In genomic region chr4:150048038-150048437, GRCm38 (mm10) we compare ENCODE assay signal across 7 mouse cellular contexts. TPM values are rescaled to one million over a fixed set of nuclear protein-coding genes. Genes with fewer than 3 reads are reported as not detected.
DNase-seq lines count a peak whose midpoint lies in the region; ATAC-seq and TF ChIP-seq lines count a peak whose summit lies in the region.

No protein-coding gene starts in this region.

- H3K36me3 ChIP-seq in forebrain, postnatal 0 days (ENCODE audit: insufficient read depth), result no peaks in the 10 kb centered on the region
- no peaks in the 10 kb centered on the region for H3K36me3 ChIP-seq in intestine, embryonic 14.5 days (ENCODE audit: control insufficient read depth, insufficient read depth, low read length)
- H3K36me3 ChIP-seq in liver, embryonic 14.5 days (replicated peaks; ENCODE audit: control insufficient read depth, insufficient read depth, low read depth), result no peaks in the 10 kb centered on the region
- no peaks in the 10 kb centered on the region for H3K36me3 ChIP-seq in neural tube, embryonic 11.5 days (ENCODE audit: control insufficient read depth, insufficient read depth, low read length)

- WGBS in forebrain, postnatal 0 days, result under 1% methylated on average over 20 of the region's 20 CpGs
- WGBS in intestine, embryonic 14.5 days, result under 1% methylated on average over 20 of the region's 20 CpGs
- WGBS in liver, embryonic 14.5 days (ENCODE audit: insufficient replicate concordance), result under 1% methylated on average over 20 of the region's 20 CpGs
- 0% methylated on average over 20 of the region's 20 CpGs for WGBS in neural tube, embryonic 11.5 days

- H3K9me3 ChIP-seq in forebrain, postnatal 0 days (ENCODE audit: low read length), result no peaks in the 10 kb centered on the region
- H3K9me3 ChIP-seq in intestine, embryonic 14.5 days (ENCODE audit: control insufficient read depth, low read length), result no peaks in the 10 kb centered on the region
- no peaks in the 10 kb centered on the region for H3K9me3 ChIP-seq in liver, embryonic 14.5 days (ENCODE audit: control insufficient read depth, low read length)
- H3K9me3 ChIP-seq in neural tube, embryonic 11.5 days (ENCODE audit: control insufficient read depth, low read length), result no peaks in the 10 kb centered on the region

- H3K27ac ChIP-seq in forebrain, postnatal 0 days (ENCODE audit: low read depth, low read length), result no peak overlapping the region
- no peak overlapping the region for H3K27ac ChIP-seq in intestine, embryonic 14.5 days (ENCODE audit: low read depth)
- no peak overlapping the region for H3K27ac ChIP-seq in liver, embryonic 14.5 days
- H3K27ac ChIP-seq in neural tube, embryonic 11.5 days (ENCODE audit: low read depth, low read length), result no peak overlapping the region

- no peak overlapping the region for H3K9ac ChIP-seq in forebrain, postnatal 0 days
- H3K9ac ChIP-seq in intestine, embryonic 14.5 days (ENCODE audit: low read length), result peak overlapping the region; percentile 51
- no peak overlapping the region for H3K9ac ChIP-seq in liver, embryonic 14.5 days (replicated peaks)
- peak overlapping the region; percentile 29; the same call in 1 of the 2 replicates for H3K9ac ChIP-seq in neural tube, embryonic 11.5 days (ENCODE audit: low read length)

- DNase-seq in ES-CJ7 (ENCODE audit: low read depth, low spot score), result peak; percentile 69
- DNase-seq in adrenal gland, adult 8-10 months, result peak; percentile 72
- DNase-seq in forebrain, postnatal 0 days, result no peak
- peak; percentile 84 for DNase-seq in intestine, embryonic 14.5 days (ENCODE audit: low spot score)
- DNase-seq in liver, embryonic 14.5 days (ENCODE audit: low read depth in 3 of 3, low spot score in 3 of 3), result no peak
- peak; percentile 61 for DNase-seq in neural tube, embryonic 11.5 days (ENCODE audit: low spot score)
- no peak for DNase-seq in layer of hippocampus, adult 8-10 months (ENCODE audit: low spot score in 2 of 2)

- no peak for TF ChIP-seq CTCF in forebrain, postnatal 0 days (IDR thresholded peaks at IDR 0.05; ENCODE audit: low read depth)
- no peak for TF ChIP-seq CTCF in liver, embryonic 14.5 days (IDR thresholded peaks at IDR 0.05; ENCODE audit: low read depth)

- peak overlapping the region; percentile 43 for H3K4me3 ChIP-seq in forebrain, postnatal 0 days (ENCODE audit: low read depth, low read length)
- H3K4me3 ChIP-seq in intestine, embryonic 14.5 days (ENCODE audit: low read depth, low read length), result peak overlapping the region; percentile 50
- H3K4me3 ChIP-seq in liver, embryonic 14.5 days (ENCODE audit: insufficient read depth in 1 of 2, low read depth in 2 of 2, low read length in 2 of 2), result peak overlapping the region; percentile 23 to 33
- peak overlapping the region; percentile 42 for H3K4me3 ChIP-seq in neural tube, embryonic 11.5 days (ENCODE audit: low read depth, low read length)

- no peak for TF ChIP-seq EP300 in liver, embryonic 14.5 days (IDR thresholded peaks at IDR 0.05; ENCODE audit: low read depth)

- peaks cover 26% of the 10 kb centered on the region for H3K27me3 ChIP-seq in forebrain, postnatal 0 days (ENCODE audit: insufficient read depth, low read length)
- peaks cover 23% of the 10 kb centered on the region for H3K27me3 ChIP-seq in intestine, embryonic 14.5 days (replicated peaks; ENCODE audit: control insufficient read depth, insufficient read depth, low read length)
- H3K27me3 ChIP-seq in liver, embryonic 14.5 days (ENCODE audit: control insufficient read depth, insufficient read depth, low read length), result peaks cover 38% of the 10 kb centered on the region
- H3K27me3 ChIP-seq in neural tube, embryonic 11.5 days (ENCODE audit: control insufficient read depth, insufficient read depth, low read length), result peaks cover 23% of the 10 kb centered on the region

- H3K4me2 ChIP-seq in forebrain, postnatal 0 days (ENCODE audit: low read depth), result peak overlapping the region; percentile 92
- H3K4me2 ChIP-seq in intestine, embryonic 14.5 days (ENCODE audit: low read length), result peak overlapping the region; percentile 97
- peak overlapping the region; percentile 42 for H3K4me2 ChIP-seq in liver, embryonic 14.5 days (ENCODE audit: low read depth)
- H3K4me2 ChIP-seq in neural tube, embryonic 11.5 days (ENCODE audit: low read depth), result peak overlapping the region; percentile 93

- ATAC-seq in forebrain, postnatal 0 days, result no peak
- peak; percentile 47 for ATAC-seq in intestine, embryonic 14.5 days (replicated peaks; ENCODE audit: low FRiP score, low TSS enrichment, low read depth)
- no peak for ATAC-seq in liver, embryonic 14.5 days (ENCODE audit: insufficient read depth)
- ATAC-seq in neural tube, embryonic 11.5 days (ENCODE audit: insufficient read depth, low FRiP score, low TSS enrichment), result peak; percentile 50; the same call in 1 of the 2 replicates

- H3K4me1 ChIP-seq in forebrain, postnatal 0 days (ENCODE audit: insufficient read depth), result peaks cover 5% of the 10 kb centered on the region; the same call in 1 of the 2 replicates
- H3K4me1 ChIP-seq in intestine, embryonic 14.5 days (replicated peaks; ENCODE audit: control insufficient read depth, insufficient read depth, low read length), result peaks cover 9% of the 10 kb centered on the region
- H3K4me1 ChIP-seq in liver, embryonic 14.5 days (replicated peaks; ENCODE audit: control insufficient read depth in 2 of 2, insufficient read depth in 2 of 2, low read length in 1 of 2), result no peaks in the 10 kb centered on the region
- peaks cover 14% of the 10 kb centered on the region for H3K4me1 ChIP-seq in neural tube, embryonic 11.5 days (ENCODE audit: control insufficient read depth, insufficient read depth, low read length)

RNA-seq across cellular contexts. Expression of gene Gpr157, which starts 39.1 kb away (rescaled TPM):
- total RNA-seq in adrenal gland, adult 8-10 months (2022), result 1 to 10 TPM; 1.4 to 3.3 (median 2.3) TPM
- total RNA-seq in forebrain, postnatal 0 days (2014; rRNA removed), result 1.3 and 1.8 TPM in 2 replicates
- polyA plus RNA-seq in forebrain, postnatal 0 days (2015; fragmentation: Nextera tagmentation; extraction: Ambion mirVana), result 0.31 TPM in 2 replicates
- 0.42 and 0.44 TPM in 2 replicates for polyA plus RNA-seq in intestine, embryonic 14.5 days (2014; fragmentation: Nextera tagmentation; extraction: Ambion mirVana)
- 0.25 and 0.31 TPM in 2 replicates for polyA plus RNA-seq in liver, embryonic 14.5 days (2012; rRNA removed)
- 0.05 and 0.08 TPM in 2 replicates for polyA plus RNA-seq in liver, embryonic 14.5 days (2014; fragmentation: Nextera tagmentation; extraction: Ambion mirVana)
- 0.24 and 0.28 TPM in 2 replicates for polyA plus RNA-seq in neural tube, embryonic 11.5 days (2014; fragmentation: Nextera tagmentation; extraction: Ambion mirVana)
- 1 to 10 TPM; 1.3 to 4.5 (median 2.3) TPM for total RNA-seq in layer of hippocampus, adult 8-10 months (2022)

RNA-seq across cellular contexts. Expression of gene H6pd, which starts 39.2 kb away (rescaled TPM):
- total RNA-seq in adrenal gland, adult 8-10 months (2022), result 100 to 1,000 TPM; 122 to 173 (median 155) TPM
- total RNA-seq in forebrain, postnatal 0 days (2014; rRNA removed), result 6.5 and 8.4 TPM in 2 replicates
- polyA plus RNA-seq in forebrain, postnatal 0 days (2015; fragmentation: Nextera tagmentation; extraction: Ambion mirVana), result 1.7 and 3.1 TPM in 2 replicates
- polyA plus RNA-seq in intestine, embryonic 14.5 days (2014; fragmentation: Nextera tagmentation; extraction: Ambion mirVana), result 11.9 and 14.0 TPM in 2 replicates
- polyA plus RNA-seq in liver, embryonic 14.5 days (2012; rRNA removed), result 8.3 and 9.6 TPM in 2 replicates
- polyA plus RNA-seq in liver, embryonic 14.5 days (2014; fragmentation: Nextera tagmentation; extraction: Ambion mirVana), result 7.9 and 9.1 TPM in 2 replicates
- 3.0 and 3.6 TPM in 2 replicates for polyA plus RNA-seq in neural tube, embryonic 11.5 days (2014; fragmentation: Nextera tagmentation; extraction: Ambion mirVana)
- 10 to 100 TPM; 11.9 to 14.4 (median 14.1) TPM for total RNA-seq in layer of hippocampus, adult 8-10 months (2022)

Comparison
In these comparisons a context has a peak if more than half of its experiments do, and no peak if none do; other contexts are left out.
1. DNase-seq: peak in ES-CJ7 (single experiment), adrenal gland, adult 8-10 months (single experiment), intestine, embryonic 14.5 days (single experiment) and neural tube, embryonic 11.5 days (single experiment); none in forebrain, postnatal 0 days (single experiment), liver, embryonic 14.5 days (0 of 3) and layer of hippocampus, adult 8-10 months (0 of 2).
2. ATAC-seq: peak in intestine, embryonic 14.5 days (single experiment) and neural tube, embryonic 11.5 days (single experiment); none in forebrain, postnatal 0 days (single experiment) and liver, embryonic 14.5 days (single experiment).
3. H3K4me2 ChIP-seq: peak in every context shown above with its lines; median percentile 97 in intestine, embryonic 14.5 days; 93 in neural tube, embryonic 11.5 days; 92 in forebrain, postnatal 0 days; 42 in liver, embryonic 14.5 days.
4. H3K9ac ChIP-seq: peak in intestine, embryonic 14.5 days (single experiment) and neural tube, embryonic 11.5 days (single experiment); none in forebrain, postnatal 0 days (single experiment) and liver, embryonic 14.5 days (single experiment).
5. Peak in every context shown above with its lines, with median percentiles within 50 percentile points of each other: H3K4me3 ChIP-seq.